Comparison of ENCODE assay signal across 8 mouse cellular contexts in the genomic region with DNA sequence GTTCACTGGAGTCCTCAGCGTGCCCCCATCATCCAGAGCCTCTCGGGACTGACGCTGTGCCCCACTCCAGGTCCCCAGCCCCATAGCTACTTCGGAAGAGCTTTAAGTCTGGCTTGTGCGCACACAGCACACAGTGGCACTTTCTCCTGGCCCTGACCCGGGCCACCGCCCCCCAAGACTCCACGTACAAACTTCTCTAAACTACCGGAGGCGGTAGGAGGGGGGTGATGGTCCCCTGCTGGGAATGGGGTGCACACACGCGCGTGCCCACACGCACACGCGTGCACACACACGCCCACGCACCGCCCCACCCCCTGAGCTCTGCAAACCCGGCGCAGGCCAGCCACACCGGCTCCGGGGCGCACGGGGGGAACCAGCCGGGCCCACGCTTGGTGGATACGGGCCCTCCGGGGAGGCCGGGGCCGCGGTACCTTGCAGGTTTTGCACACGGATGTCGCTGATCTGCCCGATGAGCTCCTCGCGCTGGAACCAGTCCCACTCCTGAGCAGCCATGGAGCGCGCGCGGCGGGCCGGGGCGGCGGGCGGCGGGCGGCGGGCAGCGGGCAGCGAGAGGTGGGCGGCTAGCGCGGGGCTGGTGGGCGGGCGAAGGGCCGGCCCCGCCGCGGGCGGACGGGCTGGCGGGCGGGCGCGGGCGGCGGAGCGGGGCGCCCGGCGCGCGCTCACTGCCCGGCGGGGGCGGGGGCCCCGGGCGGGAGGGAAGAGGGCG. TPM values are rescaled to one million over a fixed set of nuclear protein-coding genes. Genes with fewer than 3 reads are reported as not detected.
DNase-seq lines count a peak whose midpoint lies in the region; ATAC-seq lines count a peak whose summit lies in the region.

Clmn (minus strand) TSS at position 638 of the 727 bp plus-strand sequence.

- under 1% methylated on average over 50 of the region's 80 CpGs for WGBS in liver, embryonic 11.5 days
- 1% methylated on average over 55 of the region's 80 CpGs for WGBS in neural tube, embryonic 13.5 days

- peak within 1 kb of the TSS; percentile 69 for H3K4me3 ChIP-seq in liver, embryonic 11.5 days (ENCODE audit: low read depth, low read length)
- peak within 1 kb of the TSS; percentile 78 for H3K4me3 ChIP-seq in neural tube, embryonic 13.5 days

- ATAC-seq in common myeloid progenitor, adult 5-6 weeks (replicated peaks; ENCODE audit: low read depth, poor library complexity, severe bottlenecking), result peak; percentile 55
- peak; percentile 40 for ATAC-seq in liver, embryonic 11.5 days (replicated peaks; ENCODE audit: low FRiP score)
- peak; percentile 55 for ATAC-seq in neural tube, embryonic 13.5 days (ENCODE audit: low read depth)

- H3K9me3 ChIP-seq in liver, embryonic 11.5 days (ENCODE audit: control insufficient read depth, low read length), result no peaks in the 10 kb centered on the region
- H3K9me3 ChIP-seq in neural tube, embryonic 13.5 days, result no peaks in the 10 kb centered on the region

- no peaks in the 10 kb centered on the region for H3K36me3 ChIP-seq in liver, embryonic 11.5 days (ENCODE audit: control insufficient read depth, insufficient read depth, low read length)
- H3K36me3 ChIP-seq in neural tube, embryonic 13.5 days, result no peaks in the 10 kb centered on the region

- H3K27ac ChIP-seq in liver, embryonic 11.5 days (ENCODE audit: low read depth, low read length), result no peak within 1 kb of the TSS
- peak within 1 kb of the TSS; percentile 56; the same call in 1 of the 2 replicates for H3K27ac ChIP-seq in neural tube, embryonic 13.5 days (replicated peaks)

- H3K9ac ChIP-seq in liver, embryonic 11.5 days (ENCODE audit: low read depth, low read length), result peak within 1 kb of the TSS; percentile 62
- H3K9ac ChIP-seq in neural tube, embryonic 13.5 days, result peak within 1 kb of the TSS; percentile 85

- peak within 1 kb of the TSS; percentile 90 for H3K4me2 ChIP-seq in liver, embryonic 11.5 days
- peak within 1 kb of the TSS; percentile 88 for H3K4me2 ChIP-seq in neural tube, embryonic 13.5 days

- peaks cover 23% of the 10 kb centered on the region for H3K27me3 ChIP-seq in liver, embryonic 11.5 days (replicated peaks; ENCODE audit: control insufficient read depth, insufficient read depth, low read length)
- no peaks in the 10 kb centered on the region for H3K27me3 ChIP-seq in neural tube, embryonic 13.5 days

- H3K4me1 ChIP-seq in liver, embryonic 11.5 days (replicated peaks; ENCODE audit: control insufficient read depth, insufficient read depth, low read length), result no peaks in the 10 kb centered on the region; the same call in 1 of the 2 replicates
- peaks cover 19% of the 10 kb centered on the region for H3K4me1 ChIP-seq in neural tube, embryonic 13.5 days (replicated peaks)

- DNase-seq in layer of hippocampus, adult 18-20 months (ENCODE audit: low spot score in 2 of 2), result peak; percentile 40 to 71
- no peak for DNase-seq in layer of hippocampus, adult 9-10 months (ENCODE audit: low spot score)
- DNase-seq in gonadal fat pad, adult 2 months (ENCODE audit: low read depth), result no peak
- DNase-seq in kidney, adult 9 months, result peak; percentile 55
- peak; percentile 43 for DNase-seq in liver, embryonic 11.5 days (ENCODE audit: low spot score)
- no peak for DNase-seq in thymus, postnatal 36 days

RNA-seq across cellular contexts. Expression of gene Clmn, which starts in this region (rescaled TPM):
- 100 to 1,000 TPM; 106 to 115 TPM for total RNA-seq in layer of hippocampus, adult 18-20 months (2021)
- total RNA-seq in common myeloid progenitor, adult 5-6 weeks (2017), result under 0.01 and 4.8 TPM in 2 replicates
- polyA plus RNA-seq in gonadal fat pad, adult 2 months (2012; rRNA removed), result 11.7 and 17.2 TPM in 2 replicates
- 1.5 and 2.1 TPM in 2 replicates for polyA plus RNA-seq in liver, embryonic 11.5 days (2014; fragmentation: Nextera tagmentation; extraction: Ambion mirVana)
- polyA plus RNA-seq in neural tube, embryonic 13.5 days (2015; fragmentation: Nextera tagmentation; extraction: Ambion mirVana), result 1.1 and 1.2 TPM in 2 replicates

Comparison
In these comparisons a context has a peak if more than half of its experiments do, and no peak if none do; other contexts are left out.
1. RNA of gene Clmn (total RNA-seq): 106 to 115 TPM in layer of hippocampus, adult 18-20 months; under 0.01 to 4.8 TPM in common myeloid progenitor, adult 5-6 weeks; every median in the first group is over 10 times any median in the second.
2. DNase-seq: peak in layer of hippocampus, adult 18-20 months (2 of 2), kidney, adult 9 months (single experiment) and liver, embryonic 11.5 days (single experiment); none in layer of hippocampus, adult 9-10 months (single experiment), gonadal fat pad, adult 2 months (single experiment) and thymus, postnatal 36 days (0 of 2).
3. Peak in every context shown above with its lines, with median percentiles within 50 percentile points of each other: ATAC-seq.